Mouse (Mus musculus) heart, embryonic 11.5 days (tissue): ENCODE measurements around the gene Ubac2. TPM values are rescaled to one million over a fixed set of nuclear protein-coding genes. Genes with fewer than 3 reads are reported as not detected.

Experiments
- ATAC-seq: fragments of 200-750 bp; cut with Nextera tagmentation; replicated peaks from 2 replicates; pipeline ENCODE4 v1.8.0; 2017; ENCODE audit warnings: moderate library complexity; ENCODE audit not compliant: insufficient number of reproducible peaks, low FRiP score, low TSS enrichment
- H3K27ac ChIP-seq: fragments of 300-500 bp; sonication (generic); 2 replicates; pipeline ENCODE4 v1.5.1; 2014; ENCODE audit warnings: mild to moderate bottlenecking, low read depth, low read length
- H3K27me3 ChIP-seq: fragments of 300-500 bp; sonication (generic); 2 replicates; pipeline ENCODE4 v1.6.1; 2014; ENCODE audit warnings: mild to moderate bottlenecking, low read length, mixed read lengths; ENCODE audit not compliant: control insufficient read depth, insufficient read depth
- H3K36me3 ChIP-seq: fragments of 300-500 bp; sonication (generic); 2 replicates; pipeline ENCODE4 v1.6.1; 2014; ENCODE audit warnings: mild to moderate bottlenecking, low read length, moderate library complexity, mixed read lengths; ENCODE audit not compliant: control insufficient read depth, insufficient read depth
- H3K4me1 ChIP-seq: fragments of 300-500 bp; sonication (generic); 2 replicates; pipeline ENCODE4 v1.6.1; 2014; ENCODE audit warnings: low read length; ENCODE audit not compliant: control insufficient read depth, insufficient read depth
- H3K4me2 ChIP-seq: fragments of 300-500 bp; sonication (generic); 2 replicates; pipeline ENCODE4 v1.6.1; 2014; ENCODE audit warnings: mild to moderate bottlenecking, moderate library complexity
- H3K4me3 ChIP-seq: fragments of 300-500 bp; sonication (generic); 2 replicates; pipeline ENCODE4 v1.5.1; 2014; ENCODE audit warnings: low read depth, low read length
- H3K9ac ChIP-seq: fragments of 300-500 bp; sonication (generic); 2 replicates; pipeline ENCODE4 v1.6.1; 2014; ENCODE audit warnings: mild to moderate bottlenecking, low read depth, low read length, moderate library complexity
- H3K9me3 ChIP-seq: fragments of 300-500 bp; sonication (generic); replicated peaks from 2 replicates; pipeline ENCODE4 v1.6.1; 2016; ENCODE audit warnings: low read length; ENCODE audit not compliant: control insufficient read depth
- WGBS: fragments of 180-500 bp; shearing (Covaris S2); extraction: QIAGEN DNeasy Blood & Tissue Kit; methylation state at CpG from one replicate; pipeline ENCODE4 v1.1.7; 2014; ENCODE audit not compliant: insufficient replicate concordance; 5-methylcytosine and 5-hydroxymethylcytosine counted together
- polyA plus RNA-seq: library from polyadenylated mRNA; unstranded; fragments of >200 nt; fragmentation: Nextera tagmentation; extraction: Ambion mirVana; gene quantifications from 2 replicates; pipeline ENCODE4 v1.2.1, GENCODE M21; 2014

Gene Ubac2
- polyA plus RNA-seq, 1 experiment from 2014 or later = 63.4 TPM

GRCm38 (mm10) chr14:121909868-121910267, 31.4 kb downstream of the Ubac2 start:
- H3K27ac ChIP-seq = no peak overlapping the region
- no peak overlapping the region for H3K9ac ChIP-seq
- no peaks in the 10 kb centered on the region; the same call in 1 of the 2 replicates for H3K4me1 ChIP-seq
- no peaks in the 10 kb centered on the region for H3K9me3 ChIP-seq
- 89% methylated on average over 6 of the region's 6 CpGs for WGBS
- no peak for ATAC-seq
- H3K27me3 ChIP-seq = no peaks in the 10 kb centered on the region
- no peak overlapping the region for H3K4me3 ChIP-seq
- peaks cover 5% of the 10 kb centered on the region; the same call in 1 of the 2 replicates for H3K36me3 ChIP-seq
- H3K4me2 ChIP-seq = no peak overlapping the region

GRCm38 (mm10) chr14:121912501-121912900, 34.1 kb downstream of the Ubac2 start:
- no peak for ATAC-seq
- Histone ChIP-seq H3K27ac (no peak overlapping the region), H3K36me3 (peaks cover 12% of the 10 kb centered on the region), H3K9ac (no peak overlapping the region), H3K27me3 (no peaks in the 10 kb centered on the region), H3K4me3 (no peak overlapping the region), H3K9me3 (no peaks in the 10 kb centered on the region), H3K4me2 (no peak overlapping the region), H3K4me1 (no peaks in the 10 kb centered on the region)
- WGBS = 88% methylated on average over 7 of the region's 7 CpGs

GRCm38 (mm10) chr14:121915143-121915542, 36.7 kb downstream of the Ubac2 start:
- no peak for ATAC-seq
- Histone ChIP-seq H3K4me2 (no peak overlapping the region), H3K36me3 (peaks cover 7% of the 10 kb centered on the region), H3K9me3 (no peaks in the 10 kb centered on the region), H3K4me1 (peaks cover 2% of the 10 kb centered on the region), H3K27me3 (no peaks in the 10 kb centered on the region), H3K4me3 (no peak overlapping the region), H3K9ac (no peak overlapping the region), H3K27ac (no peak overlapping the region)
- WGBS = 88% methylated on average over 5 of the region's 5 CpGs

- 70% methylated on average over 8 of the region's 8 CpGs for WGBS
- Histone ChIP-seq H3K9me3 (no peaks in the 10 kb centered on the region), H3K4me1 (peaks cover 7% of the 10 kb centered on the region), H3K27me3 (no peaks in the 10 kb centered on the region), H3K36me3 (peaks cover 7% of the 10 kb centered on the region; the same call in 1 of the 2 replicates), H3K4me2 (no peak within 1 kb of the TSS), H3K9ac (no peak within 1 kb of the TSS), H3K4me3 (no peak within 1 kb of the TSS), H3K27ac (no peak within 1 kb of the TSS)
- no peak for ATAC-seq
Observed at GRCm38 (mm10) chr14:121915621-121916020, 37.2 kb downstream of the Ubac2 start, which contains the start of gene Gpr18. Gene Gpr18 (minus strand): TSS chr14:121915781.

- Histone ChIP-seq H3K4me2 (no peak overlapping the region), H3K27ac (no peak overlapping the region), H3K36me3 (peaks cover 7% of the 10 kb centered on the region; the same call in 1 of the 2 replicates), H3K4me3 (no peak overlapping the region), H3K9me3 (no peaks in the 10 kb centered on the region), H3K9ac (no peak overlapping the region), H3K4me1 (peaks cover 11% of the 10 kb centered on the region), H3K27me3 (no peaks in the 10 kb centered on the region)
- ATAC-seq = no peak
- 85% methylated on average over 6 of the region's 6 CpGs for WGBS
Observed at GRCm38 (mm10) chr14:121916311-121917094, 38.1 kb downstream of the Ubac2 start.

GRCm38 (mm10) chr14:121918266-121918665, 39.8 kb downstream of the Ubac2 start:
- H3K36me3 ChIP-seq = peaks cover 7% of the 10 kb centered on the region; the same call in 1 of the 2 replicates
- no peak overlapping the region for H3K4me2 ChIP-seq
- H3K4me1 ChIP-seq = peaks cover 11% of the 10 kb centered on the region
- H3K27ac ChIP-seq = no peak overlapping the region
- H3K9ac ChIP-seq = no peak overlapping the region
- 88% methylated on average over 3 of the region's 3 CpGs for WGBS
- H3K27me3 ChIP-seq = no peaks in the 10 kb centered on the region
- H3K4me3 ChIP-seq = no peak overlapping the region
- ATAC-seq = no peak
- no peaks in the 10 kb centered on the region for H3K9me3 ChIP-seq

GRCm38 (mm10) chr14:121919752-121920151, 41.3 kb downstream of the Ubac2 start:
- Histone ChIP-seq H3K36me3 (peaks cover 7% of the 10 kb centered on the region; the same call in 1 of the 2 replicates), H3K4me3 (no peak overlapping the region), H3K4me2 (no peak overlapping the region), H3K27me3 (no peaks in the 10 kb centered on the region), H3K27ac (no peak overlapping the region), H3K4me1 (peaks cover 11% of the 10 kb centered on the region), H3K9ac (no peak overlapping the region), H3K9me3 (no peaks in the 10 kb centered on the region)
- ATAC-seq = no peak
- 25% methylated on average over 3 of the region's 3 CpGs for WGBS

GRCm38 (mm10) chr14:121920511-121921124, 42.2 kb downstream of the Ubac2 start:
- Histone ChIP-seq H3K4me1 (peaks cover 11% of the 10 kb centered on the region), H3K27ac (no peak overlapping the region), H3K27me3 (no peaks in the 10 kb centered on the region), H3K4me3 (no peak overlapping the region), H3K9me3 (no peaks in the 10 kb centered on the region), H3K4me2 (no peak overlapping the region), H3K36me3 (peaks cover 7% of the 10 kb centered on the region; the same call in 1 of the 2 replicates), H3K9ac (no peak overlapping the region)
- peak; percentile 39 for ATAC-seq
- WGBS = 78% methylated on average over 12 of the region's 12 CpGs
